Mouse (Mus musculus): ENCODE data around the gene 1110002E22Rik.

- TF ChIP-seq CTCF (IDR thresholded peaks at IDR 0.05; ENCODE audit: control insufficient read depth, insufficient read depth, low read length) (no peak), POLR2A (IDR thresholded peaks at IDR 0.05; ENCODE audit: borderline replicate concordance, control insufficient read depth, low read depth, low read length) (no peak)
Measured at GRCm38 (mm10) chr3:138030563-138030962, 34.3 kb upstream of the 1110002E22Rik start.

Measured in bone marrow, adult 2 months (tissue).